Mouse (Mus musculus) heart, postnatal 36 days (tissue): ENCODE measurements around the gene Fhl2. TPM values are rescaled to one million over a fixed set of nuclear protein-coding genes. Genes with fewer than 3 reads are reported as not detected.
"Not testable (repeated sequence)": the region's sequence is repeated elsewhere in the genome, so short reads cannot be mapped to it uniquely, and the experiment has no call there.

ENCODE experiments used
- DNase-seq, 2 experiments: peaks; one replicate each; pipeline ENCODE4 v3.0.0; 2021 to 2022
- intact Hi-C: fragments of 180-260 bp; cut with DNase I; formaldehyde crosslinking; loops from one replicate; pipeline ENCODE4 v1.15.1; 2025
- total RNA-seq, 2 experiments: library from RNA; stranded (reverse); gene quantifications; 2 replicates each; pipeline ENCODE4 v1.2.3; 2021

Fhl2 gene
- total RNA-seq, 2 experiments from 2014 or later, result 1,415 to 1,925 TPM

- intact Hi-C loops, result no loop called here
- DNase-seq, result no peak
These were observed 38.9 kb downstream of the Fhl2 start for GRCm38 (mm10) chr1:43157907-43158306.

GRCm38 (mm10) chr1:43154491-43154890 lies 42.3 kb downstream of the Fhl2 start:
- no peak for DNase-seq
- intact Hi-C loops, result no loop called here

GRCm38 (mm10) chr1:43153538-43153937 lies 43.2 kb downstream of the Fhl2 start:
- intact Hi-C loops, result no loop called here
- DNase-seq, result no peak

GRCm38 (mm10) chr1:43152626-43153025 lies 44.2 kb downstream of the Fhl2 start:
- intact Hi-C loops, result no loop called here
- no peak for DNase-seq

- intact Hi-C loops, result no loop called here
- DNase-seq, result no peak
These were observed 46.6 kb downstream of the Fhl2 start for GRCm38 (mm10) chr1:43150225-43150624.

- no peak for DNase-seq
- intact Hi-C loops, result no loop called here
These were observed 49.3 kb downstream of the Fhl2 start for GRCm38 (mm10) chr1:43147474-43147873.

- intact Hi-C loops, result no loop called here
- DNase-seq, result no peak
These were observed 51.4 kb downstream of the Fhl2 start for GRCm38 (mm10) chr1:43145388-43145787.

- intact Hi-C loops, result no loop called here
- no peak for DNase-seq
These were observed 52.4 kb downstream of the Fhl2 start for GRCm38 (mm10) chr1:43144338-43144906.

- DNase-seq, result no peak
- intact Hi-C loops, result loop anchor here (1.0 kb wide), 1 partner anchor 121 kb away; no protein-coding TSS in a partner anchor
These were observed 53.0 kb downstream of the Fhl2 start for GRCm38 (mm10) chr1:43143791-43144190.

- intact Hi-C loops, result loop anchor here (1.0 kb wide), 1 partner anchor 121 kb away; no protein-coding TSS in a partner anchor
- DNase-seq, result no peak
These were observed 53.5 kb downstream of the Fhl2 start for GRCm38 (mm10) chr1:43143284-43143683.

GRCm38 (mm10) chr1:43142849-43143248 lies 53.9 kb downstream of the Fhl2 start:
- DNase-seq, result no peak
- intact Hi-C loops, result loop anchor here (1.0 kb wide), 1 partner anchor 121 kb away; no protein-coding TSS in a partner anchor

GRCm38 (mm10) chr1:43141555-43141961 lies 55.2 kb downstream of the Fhl2 start:
- no peak for DNase-seq
- intact Hi-C loops, result no loop called here

GRCm38 (mm10) chr1:43139587-43140266 lies 57.1 kb downstream of the Fhl2 start:
- intact Hi-C loops, result loop anchor here (1.0 to 10.0 kb wide), 3 partner anchors 125 to 598 kb away; no protein-coding TSS in a partner anchor
- DNase-seq, result peak; percentile 86 to 88

- no peak for DNase-seq
- intact Hi-C loops, result loop anchor here (5.0 to 10.0 kb wide), 2 partner anchors 406 to 599 kb away; no protein-coding TSS in a partner anchor
These were observed 58.4 kb downstream of the Fhl2 start for GRCm38 (mm10) chr1:43138268-43138812.

GRCm38 (mm10) chr1:43137334-43137733 lies 59.5 kb downstream of the Fhl2 start:
- intact Hi-C loops, result loop anchor here (5.0 to 10.0 kb wide), 2 partner anchors 407 to 600 kb away; no protein-coding TSS in a partner anchor
- DNase-seq, result no peak

GRCm38 (mm10) chr1:43136488-43137029 lies 60.2 kb downstream of the Fhl2 start:
- intact Hi-C loops, result loop anchor here (5.0 to 10.0 kb wide), 2 partner anchors 408 to 601 kb away; no protein-coding TSS in a partner anchor
- not testable (repeated sequence) for DNase-seq

- no peak for DNase-seq
- intact Hi-C loops, result loop anchor here (10.0 kb wide), 1 partner anchor 413 kb away; no protein-coding TSS in a partner anchor
These were observed 65.2 kb downstream of the Fhl2 start for GRCm38 (mm10) chr1:43131591-43131990.

- DNase-seq, result no peak
- intact Hi-C loops, result loop anchor here (10.0 kb wide), 1 partner anchor 414 kb away; no protein-coding TSS in a partner anchor
These were observed 66.4 kb downstream of the Fhl2 start for GRCm38 (mm10) chr1:43130219-43130981.

- intact Hi-C loops, result no loop called here
- DNase-seq, result no peak
These were observed 68.8 kb downstream of the Fhl2 start for GRCm38 (mm10) chr1:43127820-43128610.

GRCm38 (mm10) chr1:43127196-43127595 lies 69.6 kb downstream of the Fhl2 start:
- DNase-seq, result no peak
- intact Hi-C loops, result no loop called here
